17 mouse cellular contexts compared by ENCODE assay signal in genomic region chr8:42197257-42197656, GRCm38 (mm10).
"Had no signal": no experiment of that assay in that cellular context is flagged by ENCODE, and none has a peak within 500 bp of the region (broad histone marks: within the 10 kb centered on the region; RNA-seq: fewer than 3 reads in every experiment).

No protein-coding gene starts in this region.

- DNase-seq: kidney, postnatal 10 days; kidney, postnatal 4 days; lung, adult 2 months; lung, postnatal 4 days; right cerebral cortex, postnatal 4 days; spleen, adult 18-20 months; thymus, adult 2 months; thymus, postnatal 25 days had no signal

- H3K27ac ChIP-seq: layer of hippocampus, adult 2 months; limb, embryonic 10.5 days; liver, embryonic 15.5 days; midbrain, embryonic 10.5 days; midbrain, embryonic 15.5 days; neural tube, embryonic 13.5 days; stomach, embryonic 15.5 days had no signal

- ATAC-seq: lung, postnatal 0 days; midbrain, embryonic 15.5 days had no signal

- H3K36me3 ChIP-seq: limb, embryonic 10.5 days; liver, embryonic 15.5 days; midbrain, embryonic 10.5 days; midbrain, embryonic 15.5 days; neural tube, embryonic 13.5 days; stomach, embryonic 15.5 days had no signal

- H3K9ac ChIP-seq: liver, embryonic 15.5 days; midbrain, embryonic 15.5 days; neural tube, embryonic 13.5 days; stomach, embryonic 15.5 days had no signal

- H3K4me2 ChIP-seq: liver, embryonic 11.5 days; liver, embryonic 15.5 days; midbrain, embryonic 15.5 days; neural tube, embryonic 13.5 days; stomach, embryonic 15.5 days had no signal

- H3K9me3 ChIP-seq: limb, embryonic 10.5 days; liver, embryonic 15.5 days; midbrain, embryonic 10.5 days; midbrain, embryonic 15.5 days; neural tube, embryonic 13.5 days; stomach, embryonic 15.5 days had no signal

- H3K4me1 ChIP-seq: limb, embryonic 10.5 days; liver, embryonic 15.5 days; midbrain, embryonic 10.5 days; midbrain, embryonic 15.5 days; neural tube, embryonic 13.5 days; stomach, embryonic 15.5 days had no signal

- H3K27me3 ChIP-seq: liver, embryonic 15.5 days; midbrain, embryonic 15.5 days; neural tube, embryonic 13.5 days; stomach, embryonic 15.5 days had no signal

- H3K4me3 ChIP-seq: layer of hippocampus, adult 2 months; limb, embryonic 10.5 days; liver, embryonic 15.5 days; midbrain, embryonic 10.5 days; midbrain, embryonic 15.5 days; neural tube, embryonic 13.5 days; stomach, embryonic 15.5 days had no signal
